Mouse (Mus musculus): ENCODE results near the gene Chn2. TPM values are rescaled to one million over a fixed set of nuclear protein-coding genes. Genes with fewer than 3 reads are reported as not detected.
A peak's percentile ranks its signal among the peaks of the same experiment; 100 is the strongest.

The Chn2 gene
- polyA plus RNA-seq, 1 experiment from 2014 or later: 5.5 TPM

GRCm38 (mm10) chr6:54150821-54151220, 111.5 kb downstream of the Chn2 start:
- 62% methylated on average over 5 of the region's 5 CpGs for WGBS
- 0 out of 2 replicates have a peak, but pooled peaks cover 2% of the 10 kb centered on the region for H3K4me1 ChIP-seq (replicated peaks; ENCODE audit: control insufficient read depth, insufficient read depth, low read length)
- H3K27me3 ChIP-seq (replicated peaks; ENCODE audit: control insufficient read depth, insufficient read depth, low read length): no peaks in the 10 kb centered on the region
- H3K9me3 ChIP-seq (ENCODE audit: control insufficient read depth, low read length): no peaks in the 10 kb centered on the region
- H3K4me2 ChIP-seq: no peak overlapping the region
- H3K36me3 ChIP-seq (ENCODE audit: control insufficient read depth, insufficient read depth, low read length): no peaks in the 10 kb centered on the region
- DNase-seq (ENCODE audit: low spot score) (no peak), ATAC-seq (replicated peaks; ENCODE audit: low FRiP score) (no peak)
- no peak overlapping the region for H3K4me3 ChIP-seq (ENCODE audit: low read depth, low read length)
- H3K27ac ChIP-seq (ENCODE audit: low read depth, low read length): no peak overlapping the region
- no peak overlapping the region for H3K9ac ChIP-seq (ENCODE audit: low read depth, low read length)

- 69% methylated on average over 7 of the region's 7 CpGs for WGBS
- Histone ChIP-seq H3K9ac (ENCODE audit: low read depth, low read length) (no peak overlapping the region), H3K4me1 (replicated peaks; ENCODE audit: control insufficient read depth, insufficient read depth, low read length) (0 out of 2 replicates have a peak, but pooled peaks cover 2% of the 10 kb centered on the region), H3K4me3 (ENCODE audit: low read depth, low read length) (no peak overlapping the region), H3K36me3 (ENCODE audit: control insufficient read depth, insufficient read depth, low read length) (no peaks in the 10 kb centered on the region), H3K27me3 (replicated peaks; ENCODE audit: control insufficient read depth, insufficient read depth, low read length) (no peaks in the 10 kb centered on the region), H3K4me2 (no peak overlapping the region), H3K27ac (ENCODE audit: low read depth, low read length) (no peak overlapping the region), H3K9me3 (ENCODE audit: control insufficient read depth, low read length) (no peaks in the 10 kb centered on the region)
- ATAC-seq (replicated peaks; ENCODE audit: low FRiP score): no peak
- DNase-seq (ENCODE audit: low spot score): no peak
Measured at GRCm38 (mm10) chr6:54151443-54152241, 112.3 kb downstream of the Chn2 start.

GRCm38 (mm10) chr6:54157097-54157496, 117.7 kb downstream of the Chn2 start:
- Histone ChIP-seq H3K4me2 (no peak overlapping the region), H3K9me3 (ENCODE audit: control insufficient read depth, low read length) (no peaks in the 10 kb centered on the region), H3K27ac (ENCODE audit: low read depth, low read length) (no peak overlapping the region), H3K4me3 (ENCODE audit: low read depth, low read length) (no peak overlapping the region), H3K4me1 (replicated peaks; ENCODE audit: control insufficient read depth, insufficient read depth, low read length) (peaks cover 13% of the 10 kb centered on the region), H3K27me3 (replicated peaks; ENCODE audit: control insufficient read depth, insufficient read depth, low read length) (no peaks in the 10 kb centered on the region), H3K9ac (ENCODE audit: low read depth, low read length) (no peak overlapping the region), H3K36me3 (ENCODE audit: control insufficient read depth, insufficient read depth, low read length) (no peaks in the 10 kb centered on the region)
- no peak for DNase-seq (ENCODE audit: low spot score)
- no peak for ATAC-seq (replicated peaks; ENCODE audit: low FRiP score)
- 81% methylated on average over 2 of the region's 2 CpGs for WGBS

- H3K4me1 ChIP-seq (replicated peaks; ENCODE audit: control insufficient read depth, insufficient read depth, low read length): peaks cover 21% of the 10 kb centered on the region
- no peaks in the 10 kb centered on the region for H3K9me3 ChIP-seq (ENCODE audit: control insufficient read depth, low read length)
- 7% methylated on average over 3 of the region's 3 CpGs for WGBS
- H3K9ac ChIP-seq (ENCODE audit: low read depth, low read length): no peak overlapping the region
- H3K36me3 ChIP-seq (ENCODE audit: control insufficient read depth, insufficient read depth, low read length): no peaks in the 10 kb centered on the region
- H3K4me2 ChIP-seq: 0 out of 2 replicates have a peak overlapping the region, but pooled peaks have one; percentile 14
- peak; percentile 26 for ATAC-seq (replicated peaks; ENCODE audit: low FRiP score)
- DNase-seq (ENCODE audit: low spot score): no peak
- H3K4me3 ChIP-seq (ENCODE audit: low read depth, low read length): no peak overlapping the region
- H3K27me3 ChIP-seq (replicated peaks; ENCODE audit: control insufficient read depth, insufficient read depth, low read length): no peaks in the 10 kb centered on the region
- H3K27ac ChIP-seq (ENCODE audit: low read depth, low read length): peak overlapping the region; percentile 17; the same call in 1 of the 2 replicates
Measured at GRCm38 (mm10) chr6:54158317-54158716, 119.0 kb downstream of the Chn2 start.

GRCm38 (mm10) chr6:54160677-54161076, 121.3 kb downstream of the Chn2 start:
- H3K27me3 ChIP-seq (replicated peaks; ENCODE audit: control insufficient read depth, insufficient read depth, low read length): no peaks in the 10 kb centered on the region
- no peak overlapping the region for H3K4me2 ChIP-seq
- H3K4me1 ChIP-seq (replicated peaks; ENCODE audit: control insufficient read depth, insufficient read depth, low read length): peaks cover 24% of the 10 kb centered on the region
- 62% methylated on average over 3 of the region's 3 CpGs for WGBS
- no peak for DNase-seq (ENCODE audit: low spot score)
- no peaks in the 10 kb centered on the region for H3K9me3 ChIP-seq (ENCODE audit: control insufficient read depth, low read length)
- no peaks in the 10 kb centered on the region for H3K36me3 ChIP-seq (ENCODE audit: control insufficient read depth, insufficient read depth, low read length)
- H3K27ac ChIP-seq (ENCODE audit: low read depth, low read length): no peak overlapping the region
- H3K9ac ChIP-seq (ENCODE audit: low read depth, low read length): no peak overlapping the region
- ATAC-seq (replicated peaks; ENCODE audit: low FRiP score): no peak
- H3K4me3 ChIP-seq (ENCODE audit: low read depth, low read length): no peak overlapping the region

GRCm38 (mm10) chr6:54161246-54161645, 121.9 kb downstream of the Chn2 start:
- Histone ChIP-seq H3K4me3 (ENCODE audit: low read depth, low read length) (no peak overlapping the region), H3K36me3 (ENCODE audit: control insufficient read depth, insufficient read depth, low read length) (no peaks in the 10 kb centered on the region), H3K4me1 (replicated peaks; ENCODE audit: control insufficient read depth, insufficient read depth, low read length) (peaks cover 24% of the 10 kb centered on the region), H3K27ac (ENCODE audit: low read depth, low read length) (no peak overlapping the region), H3K27me3 (replicated peaks; ENCODE audit: control insufficient read depth, insufficient read depth, low read length) (no peaks in the 10 kb centered on the region), H3K9me3 (ENCODE audit: control insufficient read depth, low read length) (no peaks in the 10 kb centered on the region), H3K9ac (ENCODE audit: low read depth, low read length) (no peak overlapping the region), H3K4me2 (no peak overlapping the region)
- DNase-seq (ENCODE audit: low spot score) (no peak), ATAC-seq (replicated peaks; ENCODE audit: low FRiP score) (no peak)
- WGBS: 76% methylated on average over 3 of the region's 3 CpGs

GRCm38 (mm10) chr6:54162321-54162720, 123.0 kb downstream of the Chn2 start:
- no peak overlapping the region for H3K4me3 ChIP-seq (ENCODE audit: low read depth, low read length)
- no peak for DNase-seq (ENCODE audit: low spot score)
- H3K27ac ChIP-seq (ENCODE audit: low read depth, low read length): no peak overlapping the region
- 72% methylated on average over 5 of the region's 5 CpGs for WGBS
- H3K36me3 ChIP-seq (ENCODE audit: control insufficient read depth, insufficient read depth, low read length): no peaks in the 10 kb centered on the region
- no peak overlapping the region for H3K9ac ChIP-seq (ENCODE audit: low read depth, low read length)
- no peak for ATAC-seq (replicated peaks; ENCODE audit: low FRiP score)
- H3K4me1 ChIP-seq (replicated peaks; ENCODE audit: control insufficient read depth, insufficient read depth, low read length): peaks cover 24% of the 10 kb centered on the region
- H3K4me2 ChIP-seq: no peak overlapping the region
- no peaks in the 10 kb centered on the region for H3K27me3 ChIP-seq (replicated peaks; ENCODE audit: control insufficient read depth, insufficient read depth, low read length)
- no peaks in the 10 kb centered on the region for H3K9me3 ChIP-seq (ENCODE audit: control insufficient read depth, low read length)

- 53% methylated on average over 9 of the region's 9 CpGs for WGBS
- H3K27ac ChIP-seq (ENCODE audit: low read depth, low read length): no peak overlapping the region
Measured at GRCm38 (mm10) chr6:54162786-54163185, 123.4 kb downstream of the Chn2 start.

GRCm38 (mm10) chr6:54163702-54164101, 124.3 kb downstream of the Chn2 start:
- Histone ChIP-seq H3K4me1 (replicated peaks; ENCODE audit: control insufficient read depth, insufficient read depth, low read length) (peaks cover 14% of the 10 kb centered on the region), H3K4me2 (no peak overlapping the region), H3K9ac (ENCODE audit: low read depth, low read length) (no peak overlapping the region), H3K27me3 (replicated peaks; ENCODE audit: control insufficient read depth, insufficient read depth, low read length) (no peaks in the 10 kb centered on the region), H3K36me3 (ENCODE audit: control insufficient read depth, insufficient read depth, low read length) (no peaks in the 10 kb centered on the region), H3K9me3 (ENCODE audit: control insufficient read depth, low read length) (no peaks in the 10 kb centered on the region), H3K27ac (ENCODE audit: low read depth, low read length) (no peak overlapping the region), H3K4me3 (ENCODE audit: low read depth, low read length) (no peak overlapping the region)
- DNase-seq (ENCODE audit: low spot score): no peak
- peak; percentile 70 for ATAC-seq (replicated peaks; ENCODE audit: low FRiP score)

More at GRCm38 (mm10) chr6:54162786-54163185, 123.4 kb downstream of the Chn2 start:
- no peaks in the 10 kb centered on the region for H3K36me3 ChIP-seq (ENCODE audit: control insufficient read depth, insufficient read depth, low read length)
- no peak overlapping the region for H3K4me2 ChIP-seq
- H3K4me1 ChIP-seq (replicated peaks; ENCODE audit: control insufficient read depth, insufficient read depth, low read length): peaks cover 20% of the 10 kb centered on the region
- no peaks in the 10 kb centered on the region for H3K9me3 ChIP-seq (ENCODE audit: control insufficient read depth, low read length)
- ATAC-seq (replicated peaks; ENCODE audit: low FRiP score) (no peak), DNase-seq (ENCODE audit: low spot score) (no peak)
- H3K9ac ChIP-seq (ENCODE audit: low read depth, low read length): no peak overlapping the region
- H3K4me3 ChIP-seq (ENCODE audit: low read depth, low read length): no peak overlapping the region
- no peaks in the 10 kb centered on the region for H3K27me3 ChIP-seq (replicated peaks; ENCODE audit: control insufficient read depth, insufficient read depth, low read length)

Data from liver, embryonic 11.5 days (tissue).